Comparison of ENCODE assay signal across 31 mouse cellular contexts in genomic region chr16:40866733-40867132, GRCm38 (mm10).
"Had no signal": no experiment of that assay in that cellular context is flagged by ENCODE, and none has a peak within 500 bp of the region (broad histone marks: within the 10 kb centered on the region; RNA-seq: fewer than 3 reads in every experiment).

No protein-coding gene starts in this region.

- H3K4me1 ChIP-seq: limb, embryonic 10.5 days; limb, embryonic 12.5 days; limb, embryonic 13.5 days; limb, embryonic 15.5 days; liver, embryonic 13.5 days; liver, embryonic 15.5 days; lung, embryonic 15.5 days; megakaryocyte, embryonic 14.5 days; midbrain, embryonic 10.5 days; midbrain, embryonic 12.5 days; midbrain, embryonic 13.5 days; midbrain, embryonic 15.5 days; neural tube, embryonic 12.5 days had no signal

- H3K27me3 ChIP-seq: limb, embryonic 12.5 days; limb, embryonic 13.5 days; limb, embryonic 15.5 days; liver, embryonic 13.5 days; liver, embryonic 15.5 days; lung, embryonic 15.5 days; megakaryocyte, embryonic 14.5 days; midbrain, embryonic 12.5 days; midbrain, embryonic 13.5 days; midbrain, embryonic 15.5 days; neural tube, embryonic 12.5 days had no signal

- H3K9ac ChIP-seq: limb, embryonic 12.5 days; limb, embryonic 13.5 days; limb, embryonic 15.5 days; liver, embryonic 13.5 days; liver, embryonic 14.5 days; liver, embryonic 15.5 days; liver, postnatal 0 days; lung, embryonic 14.5 days; lung, embryonic 15.5 days; midbrain, embryonic 12.5 days; midbrain, embryonic 13.5 days; midbrain, embryonic 15.5 days; neural tube, embryonic 12.5 days had no signal

- H3K9me3 ChIP-seq: limb, embryonic 10.5 days; limb, embryonic 12.5 days; limb, embryonic 13.5 days; limb, embryonic 15.5 days; liver, embryonic 13.5 days; liver, embryonic 15.5 days; lung, embryonic 15.5 days; megakaryocyte, embryonic 14.5 days; midbrain, embryonic 10.5 days; midbrain, embryonic 12.5 days; midbrain, embryonic 13.5 days; midbrain, embryonic 15.5 days; neural tube, embryonic 12.5 days had no signal

- H3K27ac ChIP-seq: limb, embryonic 10.5 days; limb, embryonic 12.5 days; limb, embryonic 13.5 days; limb, embryonic 15.5 days; liver, embryonic 13.5 days; liver, embryonic 14.5 days; liver, embryonic 15.5 days; lung, embryonic 15.5 days; macrophage; midbrain, embryonic 10.5 days; midbrain, embryonic 12.5 days; midbrain, embryonic 13.5 days; midbrain, embryonic 15.5 days; neural tube, embryonic 12.5 days had no signal

- H3K4me3 ChIP-seq: limb, embryonic 10.5 days; limb, embryonic 12.5 days; limb, embryonic 13.5 days; limb, embryonic 15.5 days; liver, embryonic 13.5 days; liver, embryonic 15.5 days; lung, embryonic 15.5 days; megakaryocyte, embryonic 14.5 days; midbrain, embryonic 10.5 days; midbrain, embryonic 12.5 days; midbrain, embryonic 13.5 days; midbrain, embryonic 15.5 days; myocyte; neural tube, embryonic 12.5 days had no signal

- DNase-seq: left cerebral cortex, postnatal 4 days; liver; liver, embryonic 13.5 days; liver, postnatal 0 days; lung, adult 18-20 months; lung, adult 2 months; lung, embryonic 14.5 days; lung, postnatal 10 days; lung, postnatal 14 days; lung, postnatal 36 days; lung, postnatal 4 days; midbrain, embryonic 14.5 days had no signal

- H3K4me2 ChIP-seq: limb, embryonic 12.5 days; limb, embryonic 13.5 days; limb, embryonic 15.5 days; liver, embryonic 11.5 days; liver, embryonic 13.5 days; liver, embryonic 15.5 days; lung, embryonic 14.5 days; lung, embryonic 15.5 days; midbrain, embryonic 11.5 days; midbrain, embryonic 12.5 days; midbrain, embryonic 13.5 days; midbrain, embryonic 15.5 days; neural tube, embryonic 12.5 days had no signal

- ATAC-seq: liver, postnatal 0 days; lung, postnatal 0 days; midbrain, embryonic 13.5 days; midbrain, embryonic 15.5 days; midbrain, embryonic 16.5 days had no signal

- H3K36me3 ChIP-seq: limb, embryonic 10.5 days; limb, embryonic 12.5 days; limb, embryonic 13.5 days; limb, embryonic 15.5 days; liver, embryonic 13.5 days; liver, embryonic 15.5 days; lung, embryonic 15.5 days; midbrain, embryonic 10.5 days; midbrain, embryonic 12.5 days; midbrain, embryonic 13.5 days; midbrain, embryonic 15.5 days; neural tube, embryonic 12.5 days had no signal
